Mouse (Mus musculus) liver, embryonic 14.5 days (tissue): ENCODE data around the gene Snx12. TPM values are rescaled to one million over a fixed set of nuclear protein-coding genes. Genes with fewer than 3 reads are reported as not detected.

ENCODE experiments used
- ATAC-seq: fragments of 200-750 bp; cut with Nextera tagmentation; 2 replicates; pipeline ENCODE4 v1.8.0; 2017; ENCODE audit warnings: moderate number of reproducible peaks, mild to moderate bottlenecking, moderate library complexity; ENCODE audit not compliant: insufficient read depth
- DNase-seq, 3 experiments: peaks; one replicate each; pipeline ENCODE4 v3.0.0-alpha.2; 2012 to 2013; ENCODE audit warnings: low read depth in 3 of 3, low spot score in 3 of 3
- H3K27ac ChIP-seq: fragments of 300-500 bp; sonication (generic); 2 replicates; pipeline ENCODE4 v1.5.1; 2014; ENCODE audit warnings: moderate library complexity, mild to moderate bottlenecking, control low read depth, inconsistent platforms
- H3K27me3 ChIP-seq: fragments of 300-500 bp; sonication (generic); 2 replicates; pipeline ENCODE4 v1.6.1; 2014; ENCODE audit warnings: mild to moderate bottlenecking, low read length, moderate library complexity; ENCODE audit not compliant: control insufficient read depth, insufficient read depth
- H3K36me3 ChIP-seq: fragments of 300-500 bp; sonication (generic); replicated peaks from 2 replicates; pipeline ENCODE4 v1.6.1; 2014; ENCODE audit warnings: low read depth; ENCODE audit not compliant: control insufficient read depth, insufficient read depth
- H3K4me1 ChIP-seq, 2 experiments: fragments of 200-500 bp in 1 of 2; fragments of 300-500 bp in 1 of 2; sonication (generic) in 1 of 2; replicated peaks; 2 replicates each; pipeline ENCODE4 v1.6.1; 2012 to 2014; ENCODE audit warnings: antibody characterized with exemption in 1 of 2, inconsistent platforms in 1 of 2, low read length in 1 of 2; ENCODE audit not compliant: control insufficient read depth in 2 of 2, insufficient read depth in 2 of 2
- H3K4me2 ChIP-seq: fragments of 300-500 bp; sonication (generic); 2 replicates; pipeline ENCODE4 v1.6.1; 2014; ENCODE audit warnings: low read depth, mild to moderate bottlenecking, control low read depth, moderate library complexity
- H3K4me3 ChIP-seq, 2 experiments: fragments of 200-500 bp in 1 of 2; fragments of 300-500 bp in 1 of 2; sonication (generic) in 1 of 2; 2 replicates each; pipeline ENCODE4 v1.5.1; 2012 to 2014; ENCODE audit warnings: low read depth in 2 of 2, low read length in 2 of 2, mild to moderate bottlenecking in 2 of 2, control low read depth in 1 of 2, inconsistent platforms in 1 of 2, moderate library complexity in 1 of 2; ENCODE audit not compliant: insufficient read depth in 1 of 2
- H3K9ac ChIP-seq: fragments of 300-500 bp; sonication (generic); replicated peaks from 2 replicates; pipeline ENCODE4 v1.6.1; 2014; ENCODE audit warnings: mild to moderate bottlenecking, control low read depth, moderate library complexity
- H3K9me3 ChIP-seq: fragments of 300-500 bp; sonication (generic); 2 replicates; pipeline ENCODE4 v1.6.1; 2016; ENCODE audit warnings: low read length, mixed read lengths; ENCODE audit not compliant: control insufficient read depth
- CTCF ChIP-seq: IDR thresholded peaks from 2 replicates; pipeline ENCODE4 v1.5.1; 2016; ENCODE audit warnings: antibody characterized with exemption, low read depth, control low read depth
- EP300 ChIP-seq: IDR thresholded peaks from 2 replicates; pipeline ENCODE4 v1.6.1; 2016; ENCODE audit warnings: antibody characterized with exemption, low read depth
- WGBS: fragments of 180-500 bp; shearing (Covaris S2); extraction: QIAGEN DNeasy Blood & Tissue Kit; methylation state at CpG from one replicate; pipeline ENCODE4 v1.1.7; 2014; ENCODE audit not compliant: insufficient replicate concordance; 5-methylcytosine and 5-hydroxymethylcytosine counted together
- polyA plus RNA-seq, 2 experiments: library from polyadenylated mRNA; depleted of rRNA in 1 of 2; stranded (reverse) in 1 of 2; unstranded in 1 of 2; fragments of >200 nt; fragmentation: Nextera tagmentation in 1 of 2; extraction: Ambion mirVana in 1 of 2; gene quantifications; 2 replicates each; pipeline versions ENCODE4 v1.2.1 to v1.2.3; 2012 to 2014

The Snx12 gene
- polyA plus RNA-seq (2012; rRNA removed) (8.2 and 11.3 TPM in 2 replicates), polyA plus RNA-seq (2014; fragmentation: Nextera tagmentation; extraction: Ambion mirVana) (15.9 and 16.8 TPM in 2 replicates)

- peak within 1 kb of the TSS; percentile 54 for H3K9ac ChIP-seq
- no peaks in the 10 kb centered on the region; a peak in 1 of 4 replicates for H3K4me1 ChIP-seq
- TF ChIP-seq EP300, result no peak
- no peak for TF ChIP-seq CTCF
- H3K4me2 ChIP-seq, result peak within 1 kb of the TSS; percentile 69
- H3K27me3 ChIP-seq, result no peaks in the 10 kb centered on the region; the same call in 1 of the 2 replicates
- H3K36me3 ChIP-seq, result no peaks in the 10 kb centered on the region
- DNase-seq (peak; percentile 63 to 66 (median 66)), ATAC-seq (peak; percentile 97)
- H3K9me3 ChIP-seq, result no peaks in the 10 kb centered on the region
- H3K4me3 ChIP-seq, result peak within 1 kb of the TSS; percentile 61 to 63
- H3K27ac ChIP-seq, result no peak within 1 kb of the TSS
- 13% methylated on average over 55 of the region's 55 CpGs for WGBS
Measured at GRCm38 (mm10) chrX:101221834-101222795, at the start of gene Snx12. Gene Snx12 (minus strand): TSS chrX:101222563.

GRCm38 (mm10) chrX:101268755-101269124 lies 46.4 kb upstream of the Snx12 start, which contains the start of gene Gm20489:
Gene Gm20489 (minus strand): TSS chrX:101269023.
- H3K27ac ChIP-seq, result no peak within 1 kb of the TSS
- TF ChIP-seq CTCF, result no peak
- no peak for TF ChIP-seq EP300
- no peaks in the 10 kb centered on the region for H3K36me3 ChIP-seq
- no peaks in the 10 kb centered on the region; the same call in 1 of the 2 replicates for H3K27me3 ChIP-seq
- H3K4me3 ChIP-seq, result peak within 1 kb of the TSS; percentile 10 to 35; a peak in 2 of 4 replicates
- H3K4me2 ChIP-seq, result peak within 1 kb of the TSS; percentile 19; the same call in 1 of the 2 replicates
- DNase-seq (no peak), ATAC-seq (no peak)
- H3K9ac ChIP-seq, result no peak within 1 kb of the TSS
- 24% methylated on average over 3 of the region's 3 CpGs for WGBS
- no peaks in the 10 kb centered on the region for H3K9me3 ChIP-seq
- H3K4me1 ChIP-seq, result peaks cover 0 to 15% of the 10 kb centered on the region in 2 experiments; a peak in 2 of 4 replicates

GRCm38 (mm10) chrX:101268025-101268754 lies 45.8 kb upstream of the Snx12 start, which contains the start of gene Il2rg:
Gene Il2rg (minus strand): TSS chrX:101268255.
- DNase-seq (no peak), ATAC-seq (no peak)
- Histone ChIP-seq H3K9me3 (no peaks in the 10 kb centered on the region), H3K4me2 (peak within 1 kb of the TSS; percentile 19; the same call in 1 of the 2 replicates), H3K36me3 (no peaks in the 10 kb centered on the region), H3K4me3 (peak within 1 kb of the TSS; percentile 10 to 35; a peak in 2 of 4 replicates), H3K27ac (no peak within 1 kb of the TSS), H3K4me1 (peaks cover 0 to 11% of the 10 kb centered on the region in 2 experiments; a peak in 2 of 4 replicates), H3K27me3 (no peaks in the 10 kb centered on the region; the same call in 1 of the 2 replicates), H3K9ac (no peak within 1 kb of the TSS)
- TF ChIP-seq CTCF (no peak), EP300 (no peak)
- 25% methylated on average over 5 of the region's 5 CpGs for WGBS

GRCm38 (mm10) chrX:101266631-101267030 lies 44.3 kb upstream of the Snx12 start:
- WGBS, result 78% methylated on average over 6 of the region's 6 CpGs
- Histone ChIP-seq H3K9ac (no peak overlapping the region), H3K4me2 (no peak overlapping the region)

More at GRCm38 (mm10) chrX:101266631-101267030, 44.3 kb upstream of the Snx12 start:
- H3K9me3 ChIP-seq, result no peaks in the 10 kb centered on the region
- no peaks in the 10 kb centered on the region; the same call in 1 of the 2 replicates for H3K27me3 ChIP-seq
- TF ChIP-seq CTCF (no peak), EP300 (no peak)
- H3K4me1 ChIP-seq, result peaks cover 0 to 9% of the 10 kb centered on the region in 2 experiments; a peak in 2 of 4 replicates
- H3K36me3 ChIP-seq, result no peaks in the 10 kb centered on the region
- DNase-seq, result no peak
- ATAC-seq, result no peak
- no peak overlapping the region for H3K27ac ChIP-seq
- H3K4me3 ChIP-seq, result no peak overlapping the region
